Mouse (Mus musculus) heart, embryonic 15.5 days (tissue): Measurements from ENCODE around the gene Nlgn1. TPM values are rescaled to one million over a fixed set of nuclear protein-coding genes. Genes with fewer than 3 reads are reported as not detected.

Experiments
- ATAC-seq: fragments of 200-750 bp; cut with Nextera tagmentation; replicated peaks from 2 replicates; pipeline ENCODE4 v1.8.0; 2017; ENCODE audit warnings: low read depth, moderate TSS enrichment; ENCODE audit not compliant: insufficient number of reproducible peaks, insufficient read depth, low FRiP score
- H3K27ac ChIP-seq: fragments of 300-500 bp; sonication (generic); 2 replicates; pipeline ENCODE4 v1.5.1; 2015; ENCODE audit warnings: mild to moderate bottlenecking, inconsistent platforms
- H3K27me3 ChIP-seq: fragments of 300-500 bp; sonication (generic); 2 replicates; pipeline ENCODE4 v1.6.1; 2015; ENCODE audit warnings: inconsistent platforms
- H3K36me3 ChIP-seq: fragments of 300-500 bp; sonication (generic); 2 replicates; pipeline ENCODE4 v1.6.1; 2015; ENCODE audit warnings: mild to moderate bottlenecking, inconsistent platforms
- H3K4me1 ChIP-seq: fragments of 300-500 bp; sonication (generic); replicated peaks from 2 replicates; pipeline ENCODE4 v1.6.1; 2015; ENCODE audit warnings: inconsistent platforms
- H3K4me2 ChIP-seq: fragments of 300-500 bp; sonication (generic); 2 replicates; pipeline ENCODE4 v1.6.1; 2015; ENCODE audit warnings: inconsistent platforms, mild to moderate bottlenecking, moderate library complexity
- H3K4me3 ChIP-seq: fragments of 300-500 bp; sonication (generic); 2 replicates; pipeline ENCODE4 v1.5.1; 2015; ENCODE audit warnings: mild to moderate bottlenecking, inconsistent platforms
- H3K9ac ChIP-seq: fragments of 300-500 bp; sonication (generic); 2 replicates; pipeline ENCODE4 v1.6.1; 2015; ENCODE audit warnings: mild to moderate bottlenecking, inconsistent platforms
- H3K9me3 ChIP-seq: fragments of 300-500 bp; sonication (generic); replicated peaks from 2 replicates; pipeline ENCODE4 v1.6.1; 2016; ENCODE audit warnings: inconsistent platforms
- WGBS: fragments of 180-500 bp; shearing (Covaris S2); methylation state at CpG from one replicate; pipeline ENCODE4 v1.1.7; 2015; ENCODE audit warnings: mixed read lengths; 5-methylcytosine and 5-hydroxymethylcytosine counted together
- polyA plus RNA-seq: library from polyadenylated mRNA; unstranded; fragments of >200 nt; fragmentation: Nextera tagmentation; extraction: Ambion mirVana; gene quantifications from 2 replicates; pipeline ENCODE4 v1.2.1, GENCODE M21; 2015

Nlgn1 gene
- polyA plus RNA-seq, 1 experiment from 2014 or later: 0.21 TPM

DNA sequence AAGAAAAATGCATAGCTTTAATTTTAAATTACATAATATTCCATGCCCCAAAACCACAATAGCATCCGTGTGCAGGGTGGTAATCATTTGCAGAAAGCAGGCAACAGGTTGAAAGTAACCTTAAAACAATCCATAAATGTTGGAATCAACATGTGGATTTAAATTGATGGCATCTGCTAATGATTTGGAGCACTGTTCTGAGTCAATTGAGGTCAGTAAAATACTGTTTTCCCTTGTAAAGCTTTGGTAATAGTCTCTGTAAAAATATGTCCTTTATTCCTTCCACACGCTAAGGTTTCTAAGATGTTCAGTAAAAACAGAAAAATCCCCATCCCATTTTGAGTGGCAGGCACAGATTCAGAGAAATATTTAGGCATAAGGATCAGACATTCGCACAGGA, 888.6 kb downstream of the Nlgn1 start:
- no peak overlapping the region for H3K27ac ChIP-seq
- H3K9me3 ChIP-seq: no peaks in the 10 kb centered on the region
- no peak overlapping the region for H3K4me2 ChIP-seq
- no peak for ATAC-seq
- no peak overlapping the region for H3K9ac ChIP-seq
- H3K27me3 ChIP-seq: no peaks in the 10 kb centered on the region
- 78% methylated on average over 3 of the region's 3 CpGs for WGBS
- no peaks in the 10 kb centered on the region for H3K4me1 ChIP-seq
- H3K36me3 ChIP-seq: no peaks in the 10 kb centered on the region
- no peak overlapping the region for H3K4me3 ChIP-seq

- H3K9me3 ChIP-seq: no peaks in the 10 kb centered on the region
- WGBS: 93% methylated on average over 1 of the region's 1 CpGs
- no peak overlapping the region for H3K4me2 ChIP-seq
- H3K4me1 ChIP-seq: no peaks in the 10 kb centered on the region
- H3K27ac ChIP-seq: no peak overlapping the region
- H3K9ac ChIP-seq: no peak overlapping the region
- H3K36me3 ChIP-seq: no peaks in the 10 kb centered on the region
- H3K27me3 ChIP-seq: no peaks in the 10 kb centered on the region
- ATAC-seq: no peak
- H3K4me3 ChIP-seq: no peak overlapping the region
Measured at GRCm38 (mm10) chr3:25442617-25443016, 889.6 kb downstream of the Nlgn1 start.

DNA sequence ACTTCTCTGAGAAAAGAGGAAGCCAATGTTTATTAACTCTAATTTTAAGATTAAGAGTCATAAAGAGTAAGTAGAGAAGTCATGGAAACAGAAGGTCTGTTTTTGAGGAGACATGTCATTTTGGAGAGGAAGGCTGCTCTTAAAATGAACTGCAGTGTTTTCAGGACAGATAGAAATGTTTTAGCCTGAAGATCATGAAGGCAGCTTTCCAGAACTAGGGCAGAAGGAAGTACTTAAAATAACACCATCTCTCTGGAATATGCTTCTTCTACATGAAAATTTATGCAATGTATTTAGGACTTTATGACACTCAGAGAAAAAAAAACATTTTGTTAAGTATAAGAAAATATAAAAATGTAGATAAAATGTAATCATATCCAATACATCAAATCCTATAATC, 905.3 kb downstream of the Nlgn1 start:
- Histone ChIP-seq H3K4me2 (no peak overlapping the region), H3K4me1 (no peaks in the 10 kb centered on the region), H3K4me3 (no peak overlapping the region), H3K27me3 (no peaks in the 10 kb centered on the region), H3K27ac (no peak overlapping the region), H3K36me3 (no peaks in the 10 kb centered on the region), H3K9me3 (no peaks in the 10 kb centered on the region), H3K9ac (no peak overlapping the region)
- ATAC-seq: no peak

DNA sequence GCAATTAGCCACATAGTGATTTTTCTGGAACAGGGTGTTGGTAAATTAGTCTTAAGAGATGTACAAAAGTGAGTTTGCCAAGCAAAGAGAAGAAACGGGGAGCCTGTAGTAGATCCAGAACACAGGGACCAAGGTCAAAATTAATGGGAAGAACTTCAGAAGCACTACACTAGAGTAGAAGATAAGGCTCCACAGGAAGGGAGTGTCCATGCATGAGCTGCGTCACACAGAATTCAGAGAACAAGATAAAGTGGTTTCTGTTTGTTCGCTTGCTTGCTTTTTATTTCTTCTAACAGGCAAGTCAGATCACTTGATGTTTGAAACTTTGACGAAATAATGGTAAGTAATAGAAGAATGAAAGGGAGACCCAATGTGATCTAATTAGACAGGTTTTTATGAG, 920.3 kb downstream of the Nlgn1 start:
- no peaks in the 10 kb centered on the region for H3K9me3 ChIP-seq
- H3K27me3 ChIP-seq: no peaks in the 10 kb centered on the region
- 68% methylated on average over 4 of the region's 4 CpGs for WGBS
- H3K4me2 ChIP-seq: no peak overlapping the region
- H3K36me3 ChIP-seq: no peaks in the 10 kb centered on the region
- no peaks in the 10 kb centered on the region for H3K4me1 ChIP-seq
- ATAC-seq: no peak
- H3K4me3 ChIP-seq: no peak overlapping the region
- no peak overlapping the region for H3K9ac ChIP-seq
- no peak overlapping the region for H3K27ac ChIP-seq
